Mouse (Mus musculus): ENCODE results near the gene Tmem267. TPM values are rescaled to one million over a fixed set of nuclear protein-coding genes. Genes with fewer than 3 reads are reported as not detected.
"Not testable (repeated sequence)": the region's sequence is repeated elsewhere in the genome, so short reads cannot be mapped to it uniquely, and the experiment has no call there.

The Tmem267 gene
- polyA plus RNA-seq, 1 experiment from 2014 or later, result 1.5 TPM

DNA sequence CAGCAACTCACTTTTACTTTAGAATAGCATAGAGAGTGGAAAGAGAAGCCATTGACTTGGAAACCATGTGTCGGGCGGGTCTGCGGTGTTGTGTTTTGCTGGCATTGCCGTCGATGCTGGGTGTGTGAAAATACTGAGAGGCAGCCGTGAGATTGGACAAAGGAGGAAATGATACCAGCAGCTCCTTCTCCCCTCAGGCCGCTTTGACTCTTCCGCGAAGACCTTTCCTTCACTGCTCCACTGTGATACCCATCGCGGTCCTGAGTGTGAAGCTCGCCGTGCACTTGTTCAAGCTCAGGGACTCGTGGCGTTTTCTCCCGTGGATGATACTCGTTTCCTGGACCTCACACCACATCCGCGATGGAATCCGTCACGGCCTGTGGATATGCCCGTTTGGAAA lies 7.1 kb downstream of the Tmem267 start:
- not testable (repeated sequence) for H3K27me3 ChIP-seq; H3K36me3 ChIP-seq; H3K4me1 ChIP-seq; H3K27ac ChIP-seq; H3K9ac ChIP-seq; H3K4me2 ChIP-seq (replicated peaks); H3K4me3 ChIP-seq; ATAC-seq (ENCODE audit: insufficient number of reproducible peaks, insufficient read depth, low FRiP score, low TSS enrichment)
- H3K9me3 ChIP-seq, result peaks cover 18% of the 10 kb centered on the region
- WGBS, result 95% methylated on average over 13 of the region's 22 CpGs

DNA sequence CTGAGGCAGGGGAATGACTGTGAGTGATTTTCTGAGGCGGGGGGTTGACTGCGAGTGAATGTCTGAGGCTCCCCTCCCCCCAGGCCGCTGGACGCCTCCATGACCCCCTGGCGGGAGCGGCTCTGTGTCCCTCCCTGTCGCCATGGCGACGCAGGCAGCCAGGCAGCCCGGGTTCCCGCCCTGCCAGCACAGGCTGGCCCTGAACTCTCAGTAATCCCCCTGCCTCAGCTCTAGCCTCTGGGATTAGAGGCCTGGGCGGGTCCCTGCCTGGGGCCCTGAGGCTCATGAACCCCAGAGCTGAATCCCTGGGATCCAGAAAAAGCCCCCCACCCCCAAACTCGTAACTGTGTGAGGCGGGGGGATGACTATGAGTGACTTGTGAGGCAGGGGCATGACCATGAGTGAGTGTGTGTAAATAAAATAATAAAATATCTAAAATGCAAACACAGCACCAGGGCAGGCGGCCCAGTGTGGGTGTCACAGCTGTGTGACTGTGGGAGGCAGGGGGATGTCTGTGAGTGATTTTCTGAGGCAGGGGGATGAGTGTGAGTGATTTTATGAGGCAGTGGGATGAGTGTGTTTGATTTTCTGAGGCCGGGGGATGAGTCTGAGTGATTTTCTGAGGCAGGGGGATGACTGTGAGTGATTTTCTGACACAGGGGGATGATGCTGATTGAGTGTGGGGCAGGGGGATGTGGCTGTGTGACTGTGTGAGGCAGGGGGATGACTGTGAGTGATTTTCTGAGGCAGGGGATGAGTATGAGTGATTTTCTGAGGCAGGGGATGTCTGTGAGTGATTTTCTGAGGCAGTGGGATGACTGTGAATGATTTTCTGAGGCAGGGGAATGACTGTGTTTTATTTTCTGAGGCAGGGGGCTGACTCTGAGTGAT lies 108.7 kb downstream of the Tmem267 start:
- H3K9ac ChIP-seq; H3K4me1 ChIP-seq; H3K27me3 ChIP-seq; H3K27ac ChIP-seq; H3K4me3 ChIP-seq; H3K4me2 ChIP-seq (replicated peaks); H3K36me3 ChIP-seq: not testable (repeated sequence)
- H3K9me3 ChIP-seq, result peaks cover 22% of the 10 kb centered on the region
- peak; percentile 96 for ATAC-seq (ENCODE audit: insufficient number of reproducible peaks, insufficient read depth, low FRiP score, low TSS enrichment)
- 70% methylated on average over 16 of the region's 16 CpGs for WGBS

GRCm38 (mm10) chr13:119598466-119598865 lies 110.6 kb downstream of the Tmem267 start:
- not testable (repeated sequence) for ATAC-seq (ENCODE audit: insufficient number of reproducible peaks, insufficient read depth, low FRiP score, low TSS enrichment); H3K36me3 ChIP-seq; H3K4me2 ChIP-seq (replicated peaks)

DNA sequence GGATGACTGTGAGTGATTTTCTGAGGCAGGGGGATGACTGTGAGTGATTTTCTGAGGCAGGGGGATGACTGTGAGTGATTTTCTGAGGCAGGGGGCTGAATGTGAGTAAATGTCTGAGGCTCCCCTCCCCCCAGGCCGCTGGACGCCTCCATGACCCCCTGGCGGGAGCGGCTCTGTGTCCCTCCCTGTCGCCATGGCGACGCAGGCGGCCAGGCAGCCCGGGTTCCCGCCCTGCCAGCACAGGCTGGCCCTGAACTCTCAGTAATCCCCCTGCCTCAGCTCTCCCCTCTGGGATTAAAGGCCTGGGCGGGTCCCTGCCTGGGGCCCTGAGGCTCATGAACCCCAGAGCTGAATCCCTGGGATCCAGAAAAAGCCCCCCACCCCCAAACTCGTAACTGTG lies 111.2 kb downstream of the Tmem267 start:
- H3K27ac ChIP-seq; H3K4me2 ChIP-seq (replicated peaks); H3K27me3 ChIP-seq; H3K4me1 ChIP-seq; ATAC-seq (ENCODE audit: insufficient number of reproducible peaks, insufficient read depth, low FRiP score, low TSS enrichment); H3K36me3 ChIP-seq; H3K4me3 ChIP-seq; H3K9ac ChIP-seq: not testable (repeated sequence)
- peaks cover 31% of the 10 kb centered on the region for H3K9me3 ChIP-seq
- 79% methylated on average over 12 of the region's 12 CpGs for WGBS

More at GRCm38 (mm10) chr13:119598466-119598865, 110.6 kb downstream of the Tmem267 start:
- H3K9me3 ChIP-seq, result peaks cover 25% of the 10 kb centered on the region
- H3K4me1 ChIP-seq, H3K27me3 ChIP-seq, H3K27ac ChIP-seq, H3K4me3 ChIP-seq, H3K9ac ChIP-seq: not testable (repeated sequence)

- not testable (repeated sequence) for ATAC-seq (ENCODE audit: insufficient number of reproducible peaks, insufficient read depth, low FRiP score, low TSS enrichment); H3K4me2 ChIP-seq (replicated peaks); H3K9ac ChIP-seq; H3K4me1 ChIP-seq; H3K36me3 ChIP-seq; H3K27ac ChIP-seq; H3K4me3 ChIP-seq; H3K27me3 ChIP-seq
- 64% methylated on average over 2 of the region's 2 CpGs for WGBS
- peaks cover 34% of the 10 kb centered on the region for H3K9me3 ChIP-seq
Observed at GRCm38 (mm10) chr13:119599498-119599897, 111.7 kb downstream of the Tmem267 start.

- H3K36me3 ChIP-seq; H3K4me2 ChIP-seq (replicated peaks); H3K4me3 ChIP-seq; H3K27ac ChIP-seq; H3K9ac ChIP-seq; ATAC-seq (ENCODE audit: insufficient number of reproducible peaks, insufficient read depth, low FRiP score, low TSS enrichment); H3K27me3 ChIP-seq; H3K4me1 ChIP-seq: not testable (repeated sequence)
- H3K9me3 ChIP-seq, result peaks cover 35% of the 10 kb centered on the region
Observed at GRCm38 (mm10) chr13:119600166-119600565, 112.3 kb downstream of the Tmem267 start.

- H3K9ac ChIP-seq; H3K4me3 ChIP-seq; H3K27me3 ChIP-seq; ATAC-seq (ENCODE audit: insufficient number of reproducible peaks, insufficient read depth, low FRiP score, low TSS enrichment); H3K36me3 ChIP-seq; H3K4me2 ChIP-seq (replicated peaks); H3K27ac ChIP-seq; H3K4me1 ChIP-seq: not testable (repeated sequence)
- H3K9me3 ChIP-seq, result peaks cover 21% of the 10 kb centered on the region
- WGBS, result 55% methylated on average over 13 of the region's 13 CpGs
Observed at GRCm38 (mm10) chr13:119602688-119603331, 115.0 kb downstream of the Tmem267 start.

DNA sequence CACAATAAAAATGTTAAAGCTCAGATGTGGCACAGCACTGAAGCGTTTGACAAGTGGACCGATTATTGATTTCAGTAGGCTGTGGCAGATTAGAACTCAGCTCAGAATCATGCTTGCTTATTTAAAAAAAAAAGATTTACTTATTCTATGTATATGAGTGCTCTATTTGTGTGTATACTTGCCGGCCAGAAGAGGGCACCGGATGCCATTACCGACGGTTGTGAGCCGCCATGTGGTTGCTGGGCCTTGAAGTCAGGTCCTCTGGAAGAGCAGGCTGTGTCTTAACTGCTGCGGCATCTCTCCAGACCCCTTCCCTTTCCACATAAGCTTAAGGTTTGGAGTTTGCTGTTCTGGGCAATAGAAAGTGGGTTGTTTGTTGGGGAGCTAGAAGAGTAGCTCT lies 116.1 kb downstream of the Tmem267 start:
- not testable (repeated sequence) for ATAC-seq (ENCODE audit: insufficient number of reproducible peaks, insufficient read depth, low FRiP score, low TSS enrichment); H3K4me3 ChIP-seq
- 95% methylated on average over 8 of the region's 8 CpGs for WGBS

DNA sequence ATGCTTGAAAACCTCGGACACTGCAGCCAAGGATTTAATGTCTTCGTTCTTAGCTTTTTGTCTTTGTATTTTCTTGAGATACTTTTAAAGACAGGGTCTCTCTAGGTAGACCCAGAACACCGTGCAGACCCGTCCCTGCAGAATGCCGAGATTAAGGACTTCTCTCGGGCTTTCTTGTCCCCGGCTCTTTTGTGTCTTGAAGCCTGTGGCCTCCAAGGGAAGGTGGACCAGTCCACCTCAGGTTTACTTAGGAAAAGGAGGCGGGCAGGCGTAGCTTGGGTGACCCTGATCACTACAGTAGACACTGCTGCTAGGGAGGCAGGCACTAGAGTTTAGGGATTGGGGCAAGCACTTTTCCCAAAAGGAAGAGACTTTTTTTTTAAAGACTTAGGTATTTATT lies 116.5 kb downstream of the Tmem267 start:
- 90% methylated on average over 8 of the region's 9 CpGs for WGBS
- not testable (repeated sequence) for H3K36me3 ChIP-seq; H3K4me2 ChIP-seq (replicated peaks); H3K4me3 ChIP-seq; H3K9ac ChIP-seq; H3K4me1 ChIP-seq; H3K27me3 ChIP-seq; H3K27ac ChIP-seq
- H3K9me3 ChIP-seq, result peaks cover 13% of the 10 kb centered on the region; the same call in 1 of the 2 replicates
- 0 out of 2 replicates have a peak, but pooled peaks have one; percentile 6 for ATAC-seq (ENCODE audit: insufficient number of reproducible peaks, insufficient read depth, low FRiP score, low TSS enrichment)

More for the DNA sequence above, 116.1 kb downstream of the Tmem267 start:
- not testable (repeated sequence) for H3K4me2 ChIP-seq (replicated peaks); H3K36me3 ChIP-seq; H3K27ac ChIP-seq; H3K27me3 ChIP-seq; H3K4me1 ChIP-seq; H3K9ac ChIP-seq
- H3K9me3 ChIP-seq, result peaks cover 15% of the 10 kb centered on the region

DNA sequence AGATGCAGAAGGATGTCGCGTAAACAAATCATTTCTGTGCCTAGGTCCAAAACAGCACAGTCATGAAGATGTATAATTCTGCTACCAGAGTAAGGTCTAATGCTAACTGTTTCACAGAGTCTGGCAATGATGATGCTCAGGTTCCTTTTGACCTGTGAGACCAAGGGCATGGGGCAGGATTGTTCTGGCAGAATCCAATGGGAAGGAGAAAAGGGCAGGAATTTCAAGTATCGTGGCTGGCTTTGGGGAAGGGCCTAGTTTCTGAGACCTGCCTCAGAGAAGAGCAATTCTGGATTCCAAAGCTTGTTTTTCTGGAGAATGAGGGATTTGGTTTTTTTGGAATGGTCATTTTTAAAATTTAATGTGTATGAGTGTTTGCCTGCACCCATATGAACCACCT lies 131.0 kb downstream of the Tmem267 start:
- no peak overlapping the region for H3K4me3 ChIP-seq
- 92% methylated on average over 3 of the region's 3 CpGs for WGBS
- no peaks in the 10 kb centered on the region for H3K9me3 ChIP-seq
- H3K36me3 ChIP-seq, result no peaks in the 10 kb centered on the region
- H3K27me3 ChIP-seq, result no peaks in the 10 kb centered on the region
- H3K4me2 ChIP-seq (replicated peaks), result no peak overlapping the region
- no peak overlapping the region for H3K27ac ChIP-seq
- H3K9ac ChIP-seq, result no peak overlapping the region
- no peak for ATAC-seq (ENCODE audit: insufficient number of reproducible peaks, insufficient read depth, low FRiP score, low TSS enrichment)
- no peaks in the 10 kb centered on the region for H3K4me1 ChIP-seq

DNA sequence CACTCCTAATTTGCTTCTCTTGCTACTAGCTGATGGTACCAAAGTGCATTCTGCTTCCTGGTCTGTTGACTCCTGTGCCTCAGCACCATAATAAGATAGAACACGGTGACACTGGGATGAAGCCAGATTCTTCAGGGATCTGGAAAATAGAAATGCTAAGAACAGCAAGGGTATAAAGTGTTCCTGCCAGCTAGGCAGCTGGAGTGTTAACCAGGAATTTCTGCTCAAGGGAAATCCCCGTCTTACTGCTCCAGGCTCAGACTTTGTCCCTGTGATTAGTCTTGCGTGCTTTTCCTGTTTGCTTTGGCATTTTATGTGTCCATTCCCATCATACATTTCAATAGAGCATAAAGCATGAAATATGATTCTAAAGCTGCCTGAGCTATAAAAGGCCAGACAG lies 131.9 kb downstream of the Tmem267 start:
- 80% methylated on average over 3 of the region's 3 CpGs for WGBS
- no peak overlapping the region for H3K27ac ChIP-seq
- H3K4me2 ChIP-seq (replicated peaks), result no peak overlapping the region
- no peak overlapping the region for H3K4me3 ChIP-seq
- no peak overlapping the region for H3K9ac ChIP-seq
- no peaks in the 10 kb centered on the region for H3K9me3 ChIP-seq
- H3K27me3 ChIP-seq, result no peaks in the 10 kb centered on the region
- H3K4me1 ChIP-seq, result no peaks in the 10 kb centered on the region
- no peaks in the 10 kb centered on the region for H3K36me3 ChIP-seq
- no peak for ATAC-seq (ENCODE audit: insufficient number of reproducible peaks, insufficient read depth, low FRiP score, low TSS enrichment)

DNA sequence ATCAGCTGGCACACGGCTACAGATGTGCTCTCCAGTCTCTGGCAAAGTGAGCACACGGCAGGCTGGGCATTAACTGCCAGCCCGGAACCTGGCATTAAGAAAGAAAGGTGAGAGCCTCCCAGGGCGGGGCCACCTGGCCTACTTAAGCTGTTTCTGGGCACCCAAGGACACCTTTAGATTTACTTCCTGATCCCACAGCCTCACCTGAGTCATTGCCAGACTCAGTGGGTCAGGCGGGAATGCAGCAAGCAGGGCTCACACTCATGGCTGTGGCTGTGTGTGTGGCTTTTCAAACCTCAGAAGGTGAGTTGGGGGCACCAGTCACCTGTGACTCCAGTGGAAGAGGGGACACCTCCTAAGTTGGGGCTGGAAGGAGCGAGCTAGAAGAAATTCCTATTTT lies 135.8 kb downstream of the Tmem267 start, which contains the start of gene Ccl28:
Gene Ccl28 (plus strand): TSS at position 186 of the 400 bp plus-strand sequence.
- Histone ChIP-seq H3K9ac (no peak within 1 kb of the TSS), H3K27ac (no peak within 1 kb of the TSS), H3K36me3 (no peaks in the 10 kb centered on the region), H3K27me3 (no peaks in the 10 kb centered on the region), H3K4me2 (replicated peaks) (no peak within 1 kb of the TSS), H3K4me1 (no peaks in the 10 kb centered on the region), H3K9me3 (no peaks in the 10 kb centered on the region), H3K4me3 (no peak within 1 kb of the TSS)
- WGBS, result 85% methylated on average over 6 of the region's 6 CpGs
- ATAC-seq (ENCODE audit: insufficient number of reproducible peaks, insufficient read depth, low FRiP score, low TSS enrichment), result no peak
